Mouse (Mus musculus): ENCODE results near the gene Tsc2.

- TF ChIP-seq CTCF (IDR thresholded peaks at IDR 0.05; ENCODE audit: low read depth, low read length) (no peak), POLR2A (IDR thresholded peaks at IDR 0.05; ENCODE audit: insufficient read depth, low read length) (no peak)
These were observed 7.0 kb downstream of the Tsc2 start for GRCm38 (mm10) chr17:24625472-24625871.

Measured in ES-Bruce4 (cell line).